Mouse (Mus musculus) intestine, embryonic 14.5 days (tissue): Measurements from ENCODE around the gene Edn2. TPM values are rescaled to one million over a fixed set of nuclear protein-coding genes. Genes with fewer than 3 reads are reported as not detected.

Experiments
- ATAC-seq: fragments of 200-750 bp; cut with Nextera tagmentation; replicated peaks from 2 replicates; pipeline ENCODE4 v1.8.0; 2017; ENCODE audit warnings: low read depth, moderate number of reproducible peaks, moderate TSS enrichment, moderate library complexity; ENCODE audit not compliant: low FRiP score, low TSS enrichment
- DNase-seq: peaks from one replicate; pipeline ENCODE4 v3.0.0-alpha.2; 2018; ENCODE audit warnings: low spot score
- H3K27ac ChIP-seq: fragments of 300-500 bp; sonication (generic); 2 replicates; pipeline ENCODE4 v1.5.1; 2014; ENCODE audit warnings: low read depth, mild to moderate bottlenecking, control low read depth
- H3K27me3 ChIP-seq: fragments of 300-500 bp; sonication (generic); replicated peaks from 2 replicates; pipeline ENCODE4 v1.6.1; 2014; ENCODE audit warnings: low read length, control low read depth; ENCODE audit not compliant: control insufficient read depth, insufficient read depth
- H3K36me3 ChIP-seq: fragments of 300-500 bp; sonication (generic); 2 replicates; pipeline ENCODE4 v1.6.1; 2014; ENCODE audit warnings: low read length, control low read depth; ENCODE audit not compliant: control insufficient read depth, insufficient read depth
- H3K4me1 ChIP-seq: fragments of 300-500 bp; sonication (generic); replicated peaks from 2 replicates; pipeline ENCODE4 v1.6.1; 2014; ENCODE audit warnings: low read length, control low read depth, mixed read lengths; ENCODE audit not compliant: control insufficient read depth, insufficient read depth
- H3K4me2 ChIP-seq: fragments of 300-500 bp; sonication (generic); 2 replicates; pipeline ENCODE4 v1.6.1; 2014; ENCODE audit warnings: low read length
- H3K4me3 ChIP-seq: fragments of 300-500 bp; sonication (generic); 2 replicates; pipeline ENCODE4 v1.5.1; 2014; ENCODE audit warnings: low read depth, low read length, control low read depth, mixed read lengths
- H3K9ac ChIP-seq: fragments of 300-500 bp; sonication (generic); 2 replicates; pipeline ENCODE4 v1.6.1; 2014; ENCODE audit warnings: mild to moderate bottlenecking, low read length
- H3K9me3 ChIP-seq: fragments of 300-500 bp; sonication (generic); 2 replicates; pipeline ENCODE4 v1.6.1; 2016; ENCODE audit warnings: low read length, control low read depth; ENCODE audit not compliant: control insufficient read depth
- WGBS: fragments of 180-500 bp; shearing (Covaris S2); extraction: QIAGEN DNeasy Blood & Tissue Kit; methylation state at CpG from one replicate; pipeline ENCODE4 v1.1.7; 2014; 5-methylcytosine and 5-hydroxymethylcytosine counted together
- polyA plus RNA-seq: library from polyadenylated mRNA; unstranded; fragments of >200 nt; fragmentation: Nextera tagmentation; extraction: Ambion mirVana; gene quantifications from 2 replicates; pipeline ENCODE4 v1.2.1, GENCODE M21; 2014

The Edn2 gene
- polyA plus RNA-seq = 4.4 and 4.7 TPM in 2 replicates

DNA sequence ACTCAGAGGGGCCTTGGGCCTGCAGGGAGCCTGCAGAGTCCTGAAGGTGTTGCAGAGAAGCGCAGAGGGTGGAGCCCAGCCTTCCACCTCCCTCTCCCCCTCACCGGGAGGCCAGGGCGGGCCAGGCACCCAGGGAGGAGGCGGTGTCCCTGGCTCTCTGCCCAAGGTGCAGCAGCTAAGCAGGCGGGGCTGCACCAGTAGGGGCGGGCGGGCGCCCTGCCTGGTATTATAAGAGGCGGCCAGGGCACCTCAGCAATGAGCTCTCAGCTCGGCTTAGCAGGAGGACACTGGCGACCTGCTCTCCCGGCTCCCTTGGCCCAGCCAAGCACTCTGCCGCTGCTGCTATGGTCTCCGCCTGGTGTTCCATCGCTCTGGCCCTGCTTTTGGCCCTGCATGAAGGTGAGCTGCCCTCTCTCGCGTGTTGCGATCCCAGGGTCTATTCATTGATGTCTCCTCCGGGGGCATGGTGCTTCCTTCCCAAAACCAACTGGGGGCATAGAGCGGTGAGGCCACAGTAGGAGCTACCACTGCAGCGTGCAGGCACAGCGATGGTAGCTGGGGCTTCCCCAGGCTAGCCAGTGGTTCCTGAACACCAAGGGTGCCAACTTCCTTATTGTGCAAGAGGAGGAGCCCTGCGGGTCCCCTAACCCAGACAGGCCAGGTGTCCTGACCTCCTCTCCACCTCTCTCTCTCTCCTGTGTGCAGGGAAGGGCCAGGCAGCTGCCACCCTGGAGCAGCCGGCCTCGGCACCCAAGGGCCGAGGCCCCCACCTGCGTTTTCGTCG is at the start of gene Edn2:
TSS of gene Edn2 (plus strand) at position 41 of the 784 bp plus-strand sequence.
- H3K4me2 ChIP-seq = peak within 1 kb of the TSS; percentile 39
- ATAC-seq (peak; percentile 80), DNase-seq (peak; percentile 85)
- peak within 1 kb of the TSS; percentile 12; the same call in 1 of the 2 replicates for H3K4me3 ChIP-seq
- no peaks in the 10 kb centered on the region for H3K9me3 ChIP-seq
- peak within 1 kb of the TSS; percentile 8; the same call in 1 of the 2 replicates for H3K9ac ChIP-seq
- peaks cover 22% of the 10 kb centered on the region for H3K4me1 ChIP-seq
- no peaks in the 10 kb centered on the region for H3K27me3 ChIP-seq
- 29% methylated on average over 28 of the region's 29 CpGs for WGBS
- H3K36me3 ChIP-seq = no peaks in the 10 kb centered on the region
- no peak within 1 kb of the TSS for H3K27ac ChIP-seq

DNA sequence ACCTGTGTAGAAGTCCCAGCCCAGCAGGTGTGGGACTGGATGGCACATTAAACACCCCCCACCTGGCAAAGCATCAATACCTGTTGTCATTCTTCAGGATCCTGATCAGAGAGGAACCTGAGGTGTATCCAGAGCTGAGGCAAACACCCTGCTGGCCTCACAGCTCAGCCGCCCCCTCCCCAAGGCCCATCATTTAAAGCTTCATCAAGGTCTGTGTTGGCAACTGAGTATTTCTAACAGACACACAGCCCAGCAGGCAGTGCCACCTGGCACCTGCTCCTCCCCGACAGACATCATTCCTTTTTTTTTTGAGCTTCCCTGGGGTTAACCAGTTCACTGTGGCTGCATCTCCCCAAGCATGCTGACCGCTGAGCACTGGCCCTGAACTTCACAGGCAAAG is 45.5 kb upstream of the Edn2 start:
- no peaks in the 10 kb centered on the region for H3K4me1 ChIP-seq
- no peaks in the 10 kb centered on the region for H3K27me3 ChIP-seq
- 89% methylated on average over 3 of the region's 3 CpGs for WGBS
- H3K4me3 ChIP-seq = no peak overlapping the region
- no peaks in the 10 kb centered on the region for H3K36me3 ChIP-seq
- no peaks in the 10 kb centered on the region for H3K9me3 ChIP-seq
- no peak overlapping the region for H3K9ac ChIP-seq
- no peak for ATAC-seq
- no peak overlapping the region for H3K4me2 ChIP-seq
- H3K27ac ChIP-seq = no peak overlapping the region
- DNase-seq = no peak

- no peaks in the 10 kb centered on the region for H3K4me1 ChIP-seq
- H3K36me3 ChIP-seq = no peaks in the 10 kb centered on the region
- H3K4me3 ChIP-seq = no peak overlapping the region
- no peaks in the 10 kb centered on the region for H3K27me3 ChIP-seq
- no peak overlapping the region for H3K27ac ChIP-seq
- H3K9me3 ChIP-seq = no peaks in the 10 kb centered on the region
- 89% methylated on average over 1 of the region's 1 CpGs for WGBS
- no peak overlapping the region for H3K9ac ChIP-seq
- no peak overlapping the region for H3K4me2 ChIP-seq
- no peak for ATAC-seq
- no peak for DNase-seq
Observed at GRCm38 (mm10) chr4:120116312-120116711, 44.7 kb upstream of the Edn2 start.

- 30% methylated on average over 8 of the region's 8 CpGs for WGBS
- Histone ChIP-seq H3K27me3 (no peaks in the 10 kb centered on the region), H3K4me2 (no peak overlapping the region), H3K4me1 (no peaks in the 10 kb centered on the region), H3K9me3 (no peaks in the 10 kb centered on the region), H3K27ac (no peak overlapping the region), H3K36me3 (no peaks in the 10 kb centered on the region), H3K9ac (no peak overlapping the region), H3K4me3 (no peak overlapping the region)
- ATAC-seq (0 out of 2 replicates have a peak, but pooled peaks have one; percentile 42), DNase-seq (peak; percentile 75)
Observed at GRCm38 (mm10) chr4:120120276-120120675, 40.7 kb upstream of the Edn2 start.

DNA sequence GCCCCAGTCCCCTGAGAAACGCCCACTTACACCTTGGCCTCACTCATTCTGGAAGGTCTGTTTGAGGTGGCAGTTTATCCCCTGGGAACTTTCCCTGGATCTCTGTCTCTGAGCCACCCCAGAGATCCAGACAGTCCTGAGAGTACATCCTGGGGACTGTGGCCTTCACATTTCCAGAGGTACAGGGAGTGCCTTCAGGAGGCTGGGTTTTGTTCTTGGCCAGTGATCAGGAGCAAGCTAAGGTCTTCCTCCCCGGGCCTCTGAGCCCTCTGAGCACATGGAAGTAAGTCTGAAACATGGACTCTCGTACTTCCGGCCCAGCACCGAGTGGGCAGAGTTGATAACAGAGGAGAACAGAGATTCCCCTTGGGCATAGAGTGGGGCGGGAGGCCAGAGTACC is 36.4 kb upstream of the Edn2 start:
- no peak overlapping the region for H3K27ac ChIP-seq
- no peak overlapping the region for H3K9ac ChIP-seq
- no peak overlapping the region for H3K4me2 ChIP-seq
- no peaks in the 10 kb centered on the region for H3K36me3 ChIP-seq
- H3K4me3 ChIP-seq = no peak overlapping the region
- 82% methylated on average over 6 of the region's 6 CpGs for whole genome bisulfite sequencing
- H3K4me1 ChIP-seq = no peaks in the 10 kb centered on the region
- H3K27me3 ChIP-seq = no peaks in the 10 kb centered on the region
- no peak for ATAC-seq
- no peak for DNase-seq
- H3K9me3 ChIP-seq = no peaks in the 10 kb centered on the region

DNA sequence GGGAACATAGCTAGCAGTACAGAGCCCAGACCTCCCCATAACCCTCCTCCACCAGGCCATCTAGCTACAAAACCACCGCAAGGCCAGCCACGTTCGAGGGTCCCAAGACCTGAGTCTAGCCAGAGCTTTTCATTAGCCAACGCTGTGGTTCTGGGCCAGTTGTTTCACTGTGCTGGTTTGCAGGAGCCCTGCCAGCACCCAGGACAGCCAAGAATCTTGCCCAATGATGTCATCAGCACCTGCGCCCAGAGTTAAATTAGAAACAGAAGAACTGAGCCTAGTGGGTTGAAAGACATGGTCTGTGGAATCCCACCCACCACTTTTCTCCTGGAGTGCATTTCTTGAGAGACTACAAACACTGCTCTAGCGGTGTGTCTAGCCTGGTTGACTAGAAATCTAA is 35.0 kb upstream of the Edn2 start:
- Histone ChIP-seq H3K9ac (no peak overlapping the region), H3K4me3 (no peak overlapping the region), H3K9me3 (no peaks in the 10 kb centered on the region), H3K27ac (no peak overlapping the region), H3K36me3 (no peaks in the 10 kb centered on the region), H3K27me3 (no peaks in the 10 kb centered on the region), H3K4me2 (no peak overlapping the region), H3K4me1 (no peaks in the 10 kb centered on the region)
- no peak for DNase-seq
- WGBS = 91% methylated on average over 6 of the region's 6 CpGs
- no peak for ATAC-seq

GRCm38 (mm10) chr4:120127333-120127732 is 33.7 kb upstream of the Edn2 start:
- DNase-seq (no peak), ATAC-seq (no peak)
- Histone ChIP-seq H3K9ac (no peak overlapping the region), H3K9me3 (no peaks in the 10 kb centered on the region), H3K27ac (no peak overlapping the region), H3K4me1 (no peaks in the 10 kb centered on the region), H3K36me3 (no peaks in the 10 kb centered on the region), H3K27me3 (no peaks in the 10 kb centered on the region), H3K4me3 (no peak overlapping the region), H3K4me2 (no peak overlapping the region)
- 74% methylated on average over 3 of the region's 3 CpGs for WGBS

- Histone ChIP-seq H3K4me1 (no peaks in the 10 kb centered on the region), H3K9me3 (no peaks in the 10 kb centered on the region), H3K27ac (no peak overlapping the region), H3K4me3 (no peak overlapping the region), H3K36me3 (no peaks in the 10 kb centered on the region), H3K4me2 (no peak overlapping the region), H3K9ac (no peak overlapping the region), H3K27me3 (no peaks in the 10 kb centered on the region)
- DNase-seq = no peak
- WGBS = 65% methylated on average over 4 of the region's 4 CpGs
- ATAC-seq = no peak
Observed at GRCm38 (mm10) chr4:120128033-120128432, 33.0 kb upstream of the Edn2 start.
